Mouse (Mus musculus) CH12F3 (cell line): Measurements from ENCODE around the gene Sfi1.
"Not testable (repeated sequence)": the region's sequence is repeated elsewhere in the genome, so short reads cannot be mapped to it uniquely, and the experiment has no call there.

Source experiments
- in situ Hi-C: fragments of 300-500 bp; cut with MboI; formaldehyde crosslinking; loops from 2 replicates; pipeline ENCODE4 v1.14.3; 2020; ENCODE audit warnings: low sequenced_read_pairs

Gene Sfi1

DNA sequence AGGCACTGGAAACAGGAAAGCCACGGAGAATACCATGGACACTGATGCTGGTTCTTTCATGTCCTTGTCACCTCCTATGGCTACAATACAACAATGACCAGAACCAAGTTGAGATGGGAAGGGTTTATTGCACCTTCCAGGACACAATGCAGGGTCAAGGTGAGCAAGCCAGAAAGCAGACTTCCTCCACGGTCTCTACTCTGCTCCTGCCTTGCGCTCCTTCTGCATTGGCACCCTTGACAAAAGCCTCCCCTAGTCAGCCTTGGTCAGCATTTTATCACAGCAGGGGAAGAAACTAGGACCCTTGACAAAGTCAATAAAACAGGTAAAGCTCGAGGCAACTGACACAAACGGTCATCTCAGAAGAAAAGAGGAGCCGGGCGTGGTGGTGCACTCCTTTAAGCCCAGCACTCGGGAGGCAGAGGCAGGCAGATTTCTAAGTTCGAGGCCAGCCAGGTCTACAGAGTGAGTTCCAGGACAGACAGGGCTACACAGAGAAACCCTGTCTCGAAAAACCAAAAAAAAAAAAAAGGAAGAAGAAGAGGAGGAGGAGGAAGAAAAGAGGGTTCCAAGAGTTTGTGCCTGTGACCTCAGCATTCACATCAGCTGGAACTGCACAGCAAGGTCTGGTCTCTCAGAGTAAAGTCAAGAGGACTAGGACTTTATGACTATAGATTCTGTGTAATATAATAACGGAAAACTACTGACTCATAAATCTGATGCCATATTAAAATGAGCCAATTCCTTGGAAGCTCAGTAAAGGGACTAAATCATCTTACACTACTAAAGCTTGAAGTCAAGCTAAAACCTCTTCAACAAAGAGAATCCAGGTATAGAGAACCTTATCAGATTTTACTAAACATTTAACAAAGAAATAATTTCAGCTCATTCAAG, 19.6 kb downstream of the Sfi1 start:
- in situ Hi-C loops, result not testable (repeated sequence)

DNA sequence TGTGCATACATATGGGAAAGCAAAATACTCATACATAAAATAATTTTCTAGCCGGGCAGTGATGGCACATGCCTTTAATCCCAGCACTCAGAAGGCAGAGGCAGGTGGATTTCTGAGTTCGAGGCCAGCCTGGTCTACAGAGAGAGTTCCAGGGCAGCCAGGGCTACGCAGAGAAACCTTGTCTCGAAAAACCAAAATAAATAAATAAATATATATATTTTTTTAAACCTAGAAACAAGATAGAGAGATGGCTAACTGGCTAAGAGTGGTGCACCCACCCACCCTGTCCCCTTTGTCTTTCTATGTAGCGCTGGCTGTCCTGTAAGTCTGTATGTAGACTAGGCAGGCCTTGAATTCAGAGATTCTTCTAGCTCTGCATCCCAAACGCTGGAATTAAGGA, 20.7 kb downstream of the Sfi1 start:
- in situ Hi-C loops, result not testable (repeated sequence)

DNA sequence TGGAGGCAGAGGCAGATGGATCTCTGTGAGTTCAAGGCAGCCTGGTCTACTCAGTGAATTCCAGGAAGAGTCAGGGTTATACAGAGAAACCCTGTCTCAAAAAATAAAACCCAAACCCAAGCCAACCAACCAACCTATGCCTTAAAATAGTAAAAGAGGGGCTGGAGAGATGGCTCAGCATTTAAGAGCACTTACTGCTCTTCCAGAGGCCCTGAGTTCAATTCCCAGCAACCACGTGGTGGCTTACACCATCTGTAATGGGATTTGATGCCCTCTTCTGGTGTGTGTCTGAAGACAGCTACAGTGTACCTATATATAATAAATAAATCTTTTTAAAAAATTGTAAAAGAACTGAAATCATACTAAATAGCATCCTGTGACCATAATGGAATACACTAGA, 21.3 kb downstream of the Sfi1 start:
- in situ Hi-C loops, result not testable (repeated sequence)

DNA sequence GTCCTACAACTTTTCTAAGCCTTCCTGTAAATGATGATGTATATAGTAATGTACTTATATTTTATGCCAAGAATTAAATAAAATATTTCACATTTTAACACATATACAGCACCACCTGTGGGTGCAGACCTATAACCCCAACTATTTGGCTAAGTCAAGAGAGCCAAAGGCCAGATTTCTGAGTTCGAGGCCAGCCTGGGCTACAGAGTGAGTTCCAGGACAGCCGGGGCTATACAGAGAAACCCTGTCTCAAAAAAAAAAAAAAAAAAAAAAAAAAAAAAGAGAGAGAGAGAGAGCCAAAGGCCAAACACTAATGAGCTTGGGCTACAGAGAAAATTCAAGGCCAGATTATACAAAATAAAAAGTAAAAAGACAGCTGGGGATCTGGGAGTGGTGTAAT, 24.2 kb downstream of the Sfi1 start:
- in situ Hi-C loops, result not testable (repeated sequence)

DNA sequence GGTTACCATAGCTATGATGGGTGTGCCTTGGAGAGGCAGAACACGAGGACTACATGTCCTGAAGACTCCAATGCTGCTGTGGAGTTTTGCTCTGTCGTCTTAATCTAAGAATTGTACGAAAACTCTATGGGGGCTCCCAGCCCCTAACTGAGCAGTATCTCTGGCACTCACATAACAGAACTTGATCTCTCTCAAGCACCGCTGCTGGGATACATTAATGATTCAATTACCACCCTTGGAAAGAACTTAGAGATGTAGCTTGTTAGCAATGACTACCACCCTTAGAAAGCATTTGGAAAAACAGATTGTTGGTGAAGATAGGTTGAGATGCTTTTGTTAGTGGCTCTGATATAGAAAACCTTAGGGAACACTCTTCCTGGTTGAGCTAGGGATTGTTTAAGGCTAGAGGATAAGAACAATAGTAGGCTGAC, 25.7 kb downstream of the Sfi1 start:
- in situ Hi-C loops, result not testable (repeated sequence)

DNA sequence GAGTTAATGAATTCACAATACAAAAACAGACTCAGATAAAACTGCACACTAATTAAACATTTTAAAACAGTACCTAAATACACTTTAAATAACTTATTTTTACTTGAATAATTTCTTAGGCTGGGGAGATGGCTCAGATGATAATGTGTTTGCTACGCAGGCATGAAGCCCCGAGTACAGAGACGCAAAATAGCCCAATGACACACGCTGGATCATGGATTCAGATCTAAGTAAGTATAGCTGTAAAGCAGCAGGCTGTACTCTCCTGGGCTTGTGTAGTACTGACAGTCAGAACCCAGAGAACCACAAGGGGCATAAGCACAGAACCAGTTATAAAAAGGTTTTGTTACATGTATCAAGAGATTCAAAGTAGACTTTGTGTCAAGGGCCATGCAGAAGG, 26.1 kb downstream of the Sfi1 start:
- in situ Hi-C loops, result not testable (repeated sequence)

DNA sequence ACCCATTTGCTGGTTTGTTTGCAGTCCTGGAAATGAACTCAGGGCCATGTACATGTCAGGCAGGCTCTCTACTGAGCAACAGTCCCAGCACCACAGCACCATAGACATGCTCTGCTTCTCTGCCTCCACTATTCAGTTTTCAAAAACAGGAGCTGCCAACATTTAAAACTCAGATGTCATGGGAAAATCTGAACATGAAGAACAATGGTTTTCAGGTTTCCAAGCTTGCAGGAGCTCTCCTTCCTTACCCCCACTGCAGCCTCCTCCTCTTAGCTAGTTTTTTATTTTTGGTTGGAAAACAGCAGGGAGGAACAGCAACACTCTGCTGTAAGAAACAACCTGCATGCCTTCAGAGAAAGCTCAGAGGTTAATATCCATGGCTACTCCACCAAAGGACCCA, 26.9 kb downstream of the Sfi1 start:
- in situ Hi-C loops, result not testable (repeated sequence)

DNA sequence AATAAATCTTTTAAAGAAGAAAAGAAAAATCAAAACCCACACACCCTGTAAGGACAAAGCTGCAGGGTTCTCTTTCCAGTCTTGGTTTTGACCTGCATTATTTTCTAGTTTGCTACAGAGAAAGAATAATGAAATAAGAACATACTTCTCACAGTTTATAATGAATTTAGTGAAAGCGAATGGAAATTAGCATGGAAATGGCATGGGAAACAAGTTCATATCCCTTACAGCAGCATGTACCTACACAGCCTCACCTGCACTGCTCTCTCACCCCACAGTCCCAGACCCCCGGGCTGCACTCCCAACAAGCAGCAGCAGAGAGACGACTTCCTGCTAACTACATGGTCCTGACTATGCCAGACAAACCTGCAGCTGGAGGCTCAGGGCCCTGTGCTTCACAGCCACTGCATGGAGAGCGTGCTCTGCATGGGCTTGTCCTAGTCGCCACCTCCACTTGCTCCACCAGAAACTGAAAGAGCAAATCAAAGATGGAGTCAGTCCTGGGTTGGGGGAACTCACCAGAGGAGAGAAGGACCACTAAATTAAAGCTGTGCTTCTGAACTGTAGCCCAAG, 28.0 kb downstream of the Sfi1 start:
- in situ Hi-C loops, result not testable (repeated sequence)

DNA sequence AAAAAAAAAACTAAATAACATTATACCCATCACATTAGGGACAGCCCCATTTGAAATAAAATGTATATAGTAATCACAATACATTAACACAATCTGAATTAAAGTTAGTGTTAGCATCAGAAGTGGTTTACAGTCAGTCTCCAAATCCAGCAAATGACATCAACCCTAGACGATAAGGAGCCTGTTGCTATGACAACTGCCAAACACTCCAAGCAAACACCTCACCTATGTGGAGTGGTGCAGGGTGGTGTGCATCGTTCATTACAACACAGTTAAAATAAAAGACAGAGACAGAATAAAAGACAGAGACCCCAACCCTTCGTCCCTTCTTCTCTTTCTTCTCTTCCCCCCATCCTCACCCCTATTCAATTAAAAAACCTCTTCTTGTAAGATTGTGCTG, 29.6 kb downstream of the Sfi1 start:
- in situ Hi-C loops, result not testable (repeated sequence)

DNA sequence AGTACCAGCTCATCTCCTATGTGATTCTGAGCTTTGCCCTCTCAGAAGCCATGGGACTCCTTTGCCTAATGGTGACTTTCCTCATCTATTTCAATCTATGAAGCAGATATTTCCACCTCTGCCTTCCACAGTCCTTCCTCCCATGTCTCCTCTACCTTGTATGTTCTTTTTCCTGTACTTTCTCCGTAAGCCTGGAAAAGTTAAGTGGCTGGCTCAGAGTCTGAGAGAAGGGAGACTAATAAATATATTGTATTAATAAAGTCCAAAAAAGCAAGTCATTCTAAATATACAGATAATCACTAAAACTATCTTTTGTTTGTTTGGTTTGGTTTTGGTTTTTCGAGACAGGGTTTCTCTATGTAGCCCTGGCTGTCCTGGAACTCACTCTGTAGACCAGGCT, 30.1 kb downstream of the Sfi1 start:
- in situ Hi-C loops, result not testable (repeated sequence)

DNA sequence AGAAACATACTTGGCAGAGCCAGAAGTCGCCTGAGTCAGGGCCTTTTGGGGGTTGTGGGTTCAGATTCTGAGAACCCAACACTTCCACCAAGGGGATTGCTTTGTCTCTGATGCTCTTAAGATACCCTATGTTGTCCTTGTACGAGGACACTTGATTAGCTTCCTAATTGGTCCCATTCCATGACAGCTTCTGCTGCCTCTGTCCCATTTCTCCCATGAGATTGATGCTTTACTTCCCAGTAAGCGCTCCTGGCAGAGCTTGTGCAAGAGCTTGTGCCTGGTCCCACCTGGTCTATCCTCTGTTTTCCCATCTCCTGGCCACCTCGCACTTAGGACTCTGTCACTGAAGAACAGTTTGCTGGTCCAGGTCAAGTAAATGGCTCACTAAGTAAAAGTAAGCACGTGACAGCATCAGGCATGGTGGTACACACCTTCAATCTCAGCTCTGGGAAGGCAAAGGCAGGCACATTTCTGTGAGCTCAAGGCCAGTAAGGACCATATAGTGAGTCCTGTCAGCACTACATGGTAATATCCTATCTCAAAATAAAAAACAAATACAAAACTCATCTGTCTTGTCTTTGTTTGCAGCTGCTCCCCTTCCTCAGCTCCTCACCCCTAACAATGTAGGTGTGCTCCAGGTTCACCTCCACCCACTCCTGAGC, 30.9 kb downstream of the Sfi1 start:
- in situ Hi-C loops, result not testable (repeated sequence)

DNA sequence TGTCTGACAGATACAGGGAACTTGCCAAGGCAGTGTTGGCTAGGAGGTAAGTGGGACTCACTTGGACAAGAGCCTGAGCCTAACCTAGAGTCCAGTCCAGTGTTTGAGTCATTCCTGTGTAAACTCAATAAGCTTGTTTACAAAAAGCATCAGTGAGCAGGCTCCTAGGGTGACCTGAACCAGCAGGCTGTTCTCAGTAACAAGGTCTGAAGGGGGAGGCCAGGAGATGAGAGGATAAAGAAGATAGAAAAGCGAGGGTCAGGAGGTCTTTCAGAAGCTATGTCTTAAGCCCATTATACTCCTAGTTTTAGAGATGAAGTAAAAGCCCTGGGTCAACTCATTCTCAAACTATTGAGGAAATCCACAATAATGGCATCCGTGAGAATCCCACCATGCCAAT, 31.9 kb downstream of the Sfi1 start:
- in situ Hi-C loops, result not testable (repeated sequence)

DNA sequence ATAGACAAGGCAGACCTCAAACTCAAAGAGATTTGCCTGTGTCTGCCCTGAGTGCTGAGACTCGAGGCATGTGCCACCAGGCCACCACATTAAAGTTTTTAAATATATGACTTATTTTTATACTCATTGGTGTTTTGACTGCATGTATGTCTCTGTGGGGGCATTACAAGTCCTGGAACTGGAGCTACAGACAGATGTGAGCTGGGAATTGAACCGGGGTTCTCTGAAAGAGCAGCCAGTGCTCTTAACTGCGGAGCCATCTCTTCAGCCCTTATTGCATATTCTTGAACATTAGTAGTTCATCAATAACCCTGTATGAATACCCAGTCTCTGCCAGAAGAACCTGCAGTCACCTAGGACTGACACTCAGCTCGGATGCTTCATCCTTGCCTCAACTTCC, 34.5 kb downstream of the Sfi1 start:
- in situ Hi-C loops, result not testable (repeated sequence)

DNA sequence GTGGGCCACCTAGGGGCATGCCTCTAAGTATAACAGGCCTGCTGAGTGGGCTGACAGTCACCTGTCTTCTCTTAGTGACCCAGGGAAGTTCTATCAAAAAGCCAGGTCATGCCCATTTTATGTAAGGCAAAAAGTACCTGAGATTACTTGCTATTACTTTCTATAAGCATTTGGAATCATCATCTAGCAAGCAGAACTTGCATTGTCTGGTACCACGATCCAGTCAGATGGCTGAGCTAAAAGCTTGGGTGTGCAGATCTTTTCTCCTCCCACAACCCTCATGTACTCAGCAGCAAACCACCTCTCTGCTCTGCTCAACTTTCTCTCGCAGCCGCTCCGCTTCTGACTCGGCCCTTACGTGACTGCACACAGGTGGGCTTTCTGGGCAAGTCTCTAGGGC, 35.3 kb downstream of the Sfi1 start:
- in situ Hi-C loops, result not testable (repeated sequence)

DNA sequence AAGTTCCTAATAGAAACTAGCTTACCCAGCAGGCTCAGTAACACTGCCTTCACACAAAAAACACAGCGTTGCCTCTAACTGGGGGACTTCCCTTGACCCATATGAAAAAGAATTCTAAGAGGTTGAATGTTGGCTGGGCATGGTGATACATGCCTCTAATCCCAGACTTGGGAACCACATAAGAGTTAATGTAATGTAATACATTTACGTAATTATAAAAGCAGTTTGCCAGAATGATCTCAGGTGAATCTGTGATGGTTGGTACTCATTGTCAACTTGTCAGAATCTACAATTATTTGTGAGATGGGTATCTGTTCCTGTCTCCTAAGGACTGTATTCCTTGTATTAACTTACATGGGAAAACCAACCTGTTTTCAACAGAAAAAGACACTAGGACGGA, 36.3 kb downstream of the Sfi1 start:
- in situ Hi-C loops, result not testable (repeated sequence)

DNA sequence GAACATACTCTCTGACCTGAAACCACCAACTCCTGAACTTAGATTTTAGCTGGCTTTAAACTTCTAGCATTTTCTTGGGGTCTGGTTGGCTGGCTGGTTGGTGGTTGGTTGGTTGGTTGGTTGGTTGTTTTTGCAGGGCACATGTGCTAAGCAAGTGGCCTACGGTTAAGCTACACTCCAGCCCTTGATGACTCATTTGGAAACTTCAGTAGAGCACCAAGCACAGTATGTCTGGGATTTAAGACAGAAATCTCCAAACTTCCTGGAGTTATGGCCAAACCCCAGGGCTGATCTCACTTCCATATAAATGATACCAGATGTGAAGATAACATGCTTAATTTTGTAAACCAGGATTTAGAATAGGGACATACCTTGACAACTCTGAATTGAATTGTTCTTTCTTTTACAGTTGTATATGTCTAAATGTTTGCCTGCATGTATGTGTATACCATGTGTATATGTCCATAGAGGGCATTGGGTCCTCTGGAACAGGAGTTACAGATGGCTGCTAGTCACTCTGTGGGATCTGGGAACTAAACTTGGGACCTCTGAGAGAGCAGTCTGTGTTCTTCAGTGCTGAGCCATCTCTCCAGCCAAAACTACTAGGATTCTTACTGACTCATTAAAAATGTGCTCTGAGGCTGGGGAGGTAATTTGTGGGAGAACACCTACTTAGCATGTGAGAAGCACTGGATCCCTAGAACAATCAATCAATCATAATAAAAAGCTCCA, 39.4 kb downstream of the Sfi1 start:
- in situ Hi-C loops, result not testable (repeated sequence)

DNA sequence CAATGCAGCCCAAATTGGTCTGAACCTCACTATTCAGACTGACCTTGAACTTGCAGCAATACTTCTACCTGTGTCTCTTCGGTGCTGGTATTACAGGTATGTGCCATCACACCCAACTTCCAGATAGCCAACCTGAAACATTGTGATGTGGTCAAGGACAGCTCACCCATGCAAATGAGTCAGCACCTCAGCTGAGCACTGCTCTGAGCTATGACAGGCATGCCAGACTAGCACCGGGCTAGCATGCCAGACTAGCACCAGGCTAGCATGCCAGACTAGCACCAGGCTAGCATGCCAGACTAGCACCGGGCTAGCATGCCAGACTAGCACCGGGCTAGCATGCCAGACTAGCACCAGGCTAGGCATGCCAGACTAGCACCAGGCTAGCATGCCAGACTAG, 41.9 kb downstream of the Sfi1 start:
- in situ Hi-C loops, result not testable (repeated sequence)

DNA sequence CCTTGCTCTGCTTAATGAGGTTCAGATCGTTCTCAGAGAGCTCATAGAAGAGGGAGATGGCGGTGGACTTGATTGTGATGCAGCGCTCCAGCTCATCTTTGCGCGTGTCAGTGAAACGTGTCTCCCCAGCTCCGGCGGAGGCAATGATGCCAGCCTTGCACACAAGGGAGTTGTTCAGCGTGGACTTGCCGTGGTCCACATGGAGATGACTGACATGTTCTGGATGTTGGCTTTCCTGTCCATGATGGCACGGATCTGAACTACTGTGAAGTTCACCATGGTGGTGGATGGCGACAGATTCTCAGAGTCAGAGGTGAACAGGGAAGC, 42.6 kb downstream of the Sfi1 start:
- in situ Hi-C loops, result not testable (repeated sequence)

DNA sequence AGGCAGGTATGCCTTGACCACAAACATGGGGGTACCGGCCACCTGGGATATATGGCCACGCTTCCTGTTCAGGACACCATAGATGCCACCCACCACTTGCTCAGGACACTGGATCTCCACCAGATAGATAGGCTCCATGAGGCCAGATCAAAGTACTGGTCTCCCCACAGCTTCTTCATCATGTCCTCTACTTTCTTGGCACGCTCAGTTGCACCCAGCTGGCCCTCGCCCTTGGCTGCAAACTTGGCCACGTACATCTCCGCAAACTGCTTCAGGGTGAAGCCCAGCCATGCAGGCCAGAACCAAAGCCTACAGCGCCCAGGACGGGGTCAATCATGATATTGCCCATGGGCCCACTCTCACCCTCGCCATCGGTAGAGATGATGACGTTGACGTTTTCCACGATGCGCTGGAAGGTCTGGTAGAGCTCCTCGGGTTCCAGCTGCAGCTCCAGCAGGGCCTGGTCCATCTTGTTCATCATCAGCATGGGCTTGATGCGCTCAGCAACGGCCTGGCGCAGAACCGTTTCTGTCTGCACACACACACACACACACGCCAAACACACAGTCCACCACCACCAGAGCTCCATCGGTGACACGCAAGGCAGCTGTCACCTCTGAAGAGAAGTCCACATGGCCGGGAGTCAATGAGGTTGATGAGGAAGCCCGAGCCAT, 43.1 kb downstream of the Sfi1 start:
- in situ Hi-C loops, result not testable (repeated sequence)

DNA sequence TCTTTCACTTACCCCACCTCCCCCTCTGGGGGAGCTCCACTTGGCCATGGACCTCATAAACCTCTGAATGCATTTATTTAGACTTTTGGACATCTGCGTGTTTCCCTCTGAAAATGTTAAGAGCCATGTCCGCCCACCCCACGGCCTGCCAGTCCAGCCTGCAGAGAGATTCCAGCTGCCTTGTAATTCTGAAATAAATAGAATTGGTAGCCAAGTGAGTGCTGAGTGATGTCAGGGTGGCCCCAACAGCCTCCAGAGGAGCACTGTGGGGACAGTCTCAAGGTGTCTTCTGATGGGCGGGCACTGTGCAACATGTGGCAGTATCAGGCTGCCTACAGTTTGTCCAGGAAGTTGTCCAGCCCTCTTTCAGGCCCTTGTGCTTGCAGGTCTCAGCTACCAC, 43.8 kb downstream of the Sfi1 start:
- in situ Hi-C loops, result not testable (repeated sequence)

DNA sequence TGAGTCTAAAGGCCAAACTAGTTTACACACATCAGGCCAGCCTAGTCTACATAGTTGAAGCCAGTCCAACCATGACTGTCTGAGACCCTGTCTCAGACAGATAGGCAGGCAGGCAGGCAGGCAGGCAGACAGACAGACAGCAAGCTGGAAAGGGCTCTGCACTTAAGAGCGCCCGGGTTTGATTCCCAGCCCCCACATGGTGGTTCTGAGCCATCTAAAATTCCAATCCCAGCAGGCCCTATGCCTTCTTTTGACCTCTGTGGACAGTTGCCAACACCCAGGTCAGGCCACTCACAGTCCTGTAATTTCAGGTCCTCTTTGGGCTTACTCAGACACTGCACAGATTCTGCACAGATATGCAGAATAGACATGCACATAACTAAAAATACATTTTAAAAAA, 46.5 kb downstream of the Sfi1 start:
- in situ Hi-C loops, result not testable (repeated sequence)
